Mouse (Mus musculus): Measurements from ENCODE around the gene Syn2. TPM values are rescaled to one million over a fixed set of nuclear protein-coding genes. Genes with fewer than 3 reads are reported as not detected.
A peak's percentile ranks its signal among the peaks of the same experiment; 100 is the strongest.

Syn2 gene
- total and polyA plus RNA-seq, 3 experiments: 0.59 to 1.6 (median 1.2) TPM

DNA sequence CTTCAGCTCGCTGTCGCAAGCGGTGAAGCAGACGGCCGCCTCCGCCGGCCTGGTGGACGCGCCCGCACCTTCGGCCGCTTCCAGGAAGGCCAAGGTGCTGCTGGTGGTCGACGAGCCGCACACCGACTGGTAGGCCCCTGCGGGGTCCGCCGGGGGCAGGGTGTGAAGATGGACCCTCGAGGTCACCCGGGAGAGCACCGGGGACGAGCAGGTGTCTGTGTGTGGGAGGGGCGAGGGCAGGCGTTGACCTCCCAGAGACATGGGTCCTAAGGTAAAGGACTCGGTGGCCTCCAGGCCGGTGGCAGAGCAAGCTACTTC lies 589 bp downstream of the Syn2 start:
- Histone ChIP-seq H3K27ac (ENCODE audit: insufficient read depth, low read depth) (no peak overlapping the region), H3K4me3 (replicated peaks in 1 of 3; ENCODE audit: low read depth in 2 of 3, low read length in 2 of 3, poor library complexity in 1 of 3) (no peak overlapping the region), H3K27me3 (replicated peaks) (peaks cover 2% of the 10 kb centered on the region), H3K4me1 (ENCODE audit: control insufficient read depth in 1 of 2, insufficient read depth in 2 of 2) (no peaks in the 10 kb centered on the region), H3K9ac (ENCODE audit: insufficient read depth, low read depth) (no peak overlapping the region), H3K9me3 (replicated peaks; ENCODE audit: low read length) (peaks cover 6% of the 10 kb centered on the region), H3K79me2 (replicated peaks; ENCODE audit: control insufficient read depth, extremely low read depth, insufficient read depth, poor library complexity, severe bottlenecking) (no peaks in the 10 kb centered on the region), H3K4me2 (ENCODE audit: insufficient read depth, low read depth, poor library complexity, severe bottlenecking) (no peak overlapping the region), H3K36me3 (replicated peaks in 1 of 2; ENCODE audit: control insufficient read depth in 1 of 2, insufficient read depth in 1 of 2, low read length in 1 of 2) (no peaks in the 10 kb centered on the region)
- dilution Hi-C loops (cut with MboI; ENCODE audit: extremely low pct_ligation_motif_present, extremely low pct_unique_long_range_greater_than_20kb, low sequenced_read_pairs) (no loop called here), in situ Hi-C loops (cut with MboI; ENCODE audit: low pct_ligation_motif_present, low pct_unique_long_range_greater_than_20kb, low sequenced_read_pairs) (no loop called here)
- TF ChIP-seq SMC3 (IDR thresholded peaks at IDR 0.05; ENCODE audit: low read depth, low read length): no peak
- TF ChIP-seq GABPA (IDR thresholded peaks at IDR 0.05; ENCODE audit: insufficient replicate concordance, low read depth, low read length): no peak
- no peak for TF ChIP-seq POLR2A (IDR thresholded peaks at IDR 0.05; ENCODE audit: low read depth, low read length)
- no peak for TF ChIP-seq EP300 (IDR thresholded peaks at IDR 0.05; ENCODE audit: low read length)
- no peak for TF ChIP-seq PAX5 (IDR thresholded peaks at IDR 0.05; ENCODE audit: low read length)
- TF ChIP-seq MAX (IDR thresholded peaks at IDR 0.05; ENCODE audit: low read length): no peak
- TF ChIP-seq NRF1 (IDR thresholded peaks at IDR 0.05; ENCODE audit: low read depth, low read length): no peak
- no peak for TF ChIP-seq JUND (conservative IDR thresholded peaks at IDR 0.05; ENCODE audit: low read depth, low read length)
- no peak for TF ChIP-seq UBTF (IDR thresholded peaks at IDR 0.05; ENCODE audit: low read depth, low read length)
- DNase-seq (ENCODE audit: extremely low read depth): no peak

DNA sequence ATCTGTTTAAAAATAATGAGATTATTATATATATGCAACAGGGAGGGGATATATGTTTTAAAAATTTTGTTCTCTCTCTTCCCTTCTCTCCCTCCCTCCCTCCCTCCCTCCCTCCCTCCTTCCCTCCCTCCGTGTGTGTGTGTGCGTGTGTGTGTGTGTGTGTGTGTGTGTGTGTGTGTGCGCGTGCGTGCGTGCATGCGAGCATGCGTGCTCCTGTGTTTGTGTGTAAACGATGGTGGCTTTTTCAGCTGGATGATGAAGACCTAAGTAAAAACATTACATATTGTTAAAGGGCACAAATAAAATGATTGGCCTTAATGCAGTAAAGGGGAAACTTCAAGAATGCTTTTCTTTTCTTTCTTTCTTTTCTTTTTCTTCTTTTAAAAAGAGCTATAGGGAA lies 1.5 kb downstream of the Syn2 start:
- in situ Hi-C loops (cut with MboI; ENCODE audit: low pct_ligation_motif_present, low pct_unique_long_range_greater_than_20kb, low sequenced_read_pairs) (no loop called here), dilution Hi-C loops (cut with MboI; ENCODE audit: extremely low pct_ligation_motif_present, extremely low pct_unique_long_range_greater_than_20kb, low sequenced_read_pairs) (no loop called here)
- Histone ChIP-seq H3K9ac (ENCODE audit: insufficient read depth, low read depth) (no peak overlapping the region), H3K27me3 (replicated peaks) (peaks cover 2% of the 10 kb centered on the region), H3K4me2 (ENCODE audit: insufficient read depth, low read depth, poor library complexity, severe bottlenecking) (no peak overlapping the region), H3K4me3 (replicated peaks in 1 of 3; ENCODE audit: low read depth in 2 of 3, low read length in 2 of 3, poor library complexity in 1 of 3) (no peak overlapping the region), H3K27ac (ENCODE audit: insufficient read depth, low read depth) (no peak overlapping the region), H3K79me2 (replicated peaks; ENCODE audit: control insufficient read depth, extremely low read depth, insufficient read depth, poor library complexity, severe bottlenecking) (no peaks in the 10 kb centered on the region), H3K4me1 (ENCODE audit: control insufficient read depth in 1 of 2, insufficient read depth in 2 of 2) (no peaks in the 10 kb centered on the region), H3K36me3 (replicated peaks in 1 of 2; ENCODE audit: control insufficient read depth in 1 of 2, insufficient read depth in 1 of 2, low read length in 1 of 2) (no peaks in the 10 kb centered on the region), H3K9me3 (replicated peaks; ENCODE audit: low read length) (peaks cover 6% of the 10 kb centered on the region)
- TF ChIP-seq CHD1 (IDR thresholded peaks at IDR 0.05; ENCODE audit: low read depth, low read length): no peak
- no peak for TF ChIP-seq NELFE (IDR thresholded peaks at IDR 0.05; ENCODE audit: low read depth, low read length)
- no peak for TF ChIP-seq E2F4 (IDR thresholded peaks at IDR 0.05; ENCODE audit: insufficient replicate concordance, low read depth, low read length)
- no peak for TF ChIP-seq ZC3H11A (IDR thresholded peaks at IDR 0.05; ENCODE audit: low read depth, low read length)
- no peak for TF ChIP-seq USF1 (IDR thresholded peaks at IDR 0.05; ENCODE audit: low read depth, low read length)
- no peak for TF ChIP-seq SMC3 (IDR thresholded peaks at IDR 0.05; ENCODE audit: low read depth, low read length)
- TF ChIP-seq USF2 (conservative IDR thresholded peaks at IDR 0.05; ENCODE audit: low read depth, low read length): no peak
- TF ChIP-seq MXI1 (IDR thresholded peaks at IDR 0.05; ENCODE audit: low read depth, low read length): no peak
- TF ChIP-seq MAX (IDR thresholded peaks at IDR 0.05; ENCODE audit: low read length): no peak
- DNase-seq (ENCODE audit: extremely low read depth): no peak

DNA sequence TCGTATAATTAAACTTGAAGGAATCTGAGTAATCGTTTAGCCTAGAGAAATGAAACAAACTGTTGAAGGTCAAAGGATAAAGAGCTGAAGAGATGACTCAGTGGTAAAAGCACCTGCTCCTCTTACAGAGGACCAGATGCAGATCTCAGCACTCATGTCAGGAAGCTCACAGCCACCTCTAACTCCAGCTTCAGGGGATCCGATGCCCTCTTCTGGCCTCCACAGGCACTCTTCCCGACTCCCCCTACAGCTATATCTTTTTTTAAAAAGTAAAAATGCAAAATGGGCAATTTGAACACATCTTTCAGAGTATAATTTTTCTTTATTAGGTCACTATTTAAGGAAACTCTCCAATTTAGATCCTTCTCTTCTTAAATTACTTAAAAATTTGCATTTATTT lies 6.7 kb downstream of the Syn2 start:
- Histone ChIP-seq H3K9me3 (replicated peaks; ENCODE audit: low read length) (peaks cover 6% of the 10 kb centered on the region), H3K4me2 (ENCODE audit: insufficient read depth, low read depth, poor library complexity, severe bottlenecking) (no peak overlapping the region), H3K27ac (ENCODE audit: insufficient read depth, low read depth) (no peak overlapping the region), H3K27me3 (replicated peaks) (peaks cover 2% of the 10 kb centered on the region), H3K79me2 (replicated peaks; ENCODE audit: control insufficient read depth, extremely low read depth, insufficient read depth, poor library complexity, severe bottlenecking) (no peaks in the 10 kb centered on the region), H3K4me1 (ENCODE audit: control insufficient read depth in 1 of 2, insufficient read depth in 2 of 2) (no peaks in the 10 kb centered on the region), H3K9ac (ENCODE audit: insufficient read depth, low read depth) (no peak overlapping the region), H3K36me3 (replicated peaks in 1 of 2; ENCODE audit: control insufficient read depth in 1 of 2, insufficient read depth in 1 of 2, low read length in 1 of 2) (no peaks in the 10 kb centered on the region), H3K4me3 (replicated peaks in 1 of 3; ENCODE audit: low read depth in 2 of 3, low read length in 2 of 3, poor library complexity in 1 of 3) (no peak overlapping the region)
- in situ Hi-C loops (cut with MboI; ENCODE audit: low pct_ligation_motif_present, low pct_unique_long_range_greater_than_20kb, low sequenced_read_pairs) (no loop called here), dilution Hi-C loops (cut with MboI; ENCODE audit: extremely low pct_ligation_motif_present, extremely low pct_unique_long_range_greater_than_20kb, low sequenced_read_pairs) (no loop called here)
- peak; percentile 29 for DNase-seq (ENCODE audit: extremely low read depth)
- TF ChIP-seq NELFE (IDR thresholded peaks at IDR 0.05; ENCODE audit: low read depth, low read length): no peak
- no peak for TF ChIP-seq KAT2A (IDR thresholded peaks at IDR 0.05; ENCODE audit: insufficient replicate concordance, low read length)
- peak in 1 of 2 experiments; percentile 63; a peak in 2 of 4 replicates for TF ChIP-seq CTCF (conservative IDR thresholded peaks at IDR 0.05 in 1 of 2, IDR thresholded peaks at IDR 0.05 in 1 of 2; ENCODE audit: low read depth in 2 of 2, low read length in 2 of 2)
- peak; percentile 63 for TF ChIP-seq SMC3 (IDR thresholded peaks at IDR 0.05; ENCODE audit: low read depth, low read length)
- TF ChIP-seq RAD21 (IDR thresholded peaks at IDR 0.05; ENCODE audit: low read depth, low read length): peak; percentile 43
- TF ChIP-seq TBP (conservative IDR thresholded peaks at IDR 0.05; ENCODE audit: low read depth, low read length): no peak
- TF ChIP-seq ZKSCAN1 (IDR thresholded peaks at IDR 0.05; ENCODE audit: borderline replicate concordance, low read depth, low read length): no peak
